Mouse (Mus musculus) macrophage (primary cell): ENCODE data around the gene Gm10974. TPM values are rescaled to one million over a fixed set of nuclear protein-coding genes. Genes with fewer than 3 reads are reported as not detected.

Experiments
- H3K27ac ChIP-seq: fragments of 350-480 bp; formaldehyde crosslinking; 2 replicates; pipeline ENCODE4 v1.9.0; 2021
- H3K36me3 ChIP-seq: fragments of 350-480 bp; formaldehyde crosslinking; 2 replicates; pipeline ENCODE4 v1.9.0; 2021; ENCODE audit errors: inconsistent target
- H3K4me3 ChIP-seq: fragments of 350-480 bp; formaldehyde crosslinking; 2 replicates; pipeline ENCODE4 v1.9.0; 2021; ENCODE audit errors: inconsistent target
- H3K79me2 ChIP-seq: fragments of 350-480 bp; formaldehyde crosslinking; 2 replicates; pipeline ENCODE4 v1.9.0; 2021; ENCODE audit errors: inconsistent target
- WGBS: methylation state at CpG from one replicate; pipeline ENCODE4 v1.1.7; 2026; ENCODE audit warnings: inconsistent platforms; ENCODE audit not compliant: missing documents; 5-methylcytosine and 5-hydroxymethylcytosine counted together
- polyA plus RNA-seq: library from polyadenylated mRNA; stranded (reverse); fragments of 250-400 nt; gene quantifications from 3 replicates; pipeline ENCODE4 v1.2.4, GENCODE M21; 2018; ENCODE audit warnings: inconsistent platforms

The Gm10974 gene
- polyA plus RNA-seq, 1 experiment from 2014 or later: not detected

DNA sequence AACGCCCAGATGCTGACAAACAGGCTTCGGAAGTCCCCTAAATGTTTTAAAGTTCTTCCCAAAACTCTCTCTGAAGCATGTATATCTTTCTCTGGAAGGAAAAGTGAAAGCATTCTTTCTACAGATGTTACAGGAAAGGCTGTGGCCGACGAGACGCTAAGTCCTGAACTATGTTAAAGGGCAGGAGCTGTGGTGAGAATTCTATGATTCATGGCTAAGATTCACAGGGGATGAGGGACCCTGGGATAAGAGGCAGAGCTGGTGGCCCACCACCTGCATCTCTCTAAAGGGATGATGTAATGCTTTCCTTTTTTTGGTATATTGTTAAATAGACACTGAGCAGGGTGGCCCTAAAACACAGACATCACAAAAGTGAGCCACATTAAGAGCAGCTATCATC is 22.4 kb upstream of the Gm10974 start:
- Histone ChIP-seq H3K79me2 (no peaks in the 10 kb centered on the region; the same call in 1 of the 2 replicates), H3K27ac (no peak overlapping the region), H3K36me3 (peaks cover 12% of the 10 kb centered on the region; the same call in 1 of the 2 replicates), H3K4me3 (no peak overlapping the region)
- 57% methylated on average over 5 of the region's 5 CpGs for WGBS

GRCm38 (mm10) chr7:66346959-66347663 is 18.6 kb upstream of the Gm10974 start:
- H3K79me2 ChIP-seq: peaks cover 8% of the 10 kb centered on the region; the same call in 1 of the 2 replicates
- H3K36me3 ChIP-seq: no peaks in the 10 kb centered on the region
- WGBS: 95% methylated on average over 9 of the region's 9 CpGs
- no peak overlapping the region for H3K27ac ChIP-seq
- H3K4me3 ChIP-seq: no peak overlapping the region

DNA sequence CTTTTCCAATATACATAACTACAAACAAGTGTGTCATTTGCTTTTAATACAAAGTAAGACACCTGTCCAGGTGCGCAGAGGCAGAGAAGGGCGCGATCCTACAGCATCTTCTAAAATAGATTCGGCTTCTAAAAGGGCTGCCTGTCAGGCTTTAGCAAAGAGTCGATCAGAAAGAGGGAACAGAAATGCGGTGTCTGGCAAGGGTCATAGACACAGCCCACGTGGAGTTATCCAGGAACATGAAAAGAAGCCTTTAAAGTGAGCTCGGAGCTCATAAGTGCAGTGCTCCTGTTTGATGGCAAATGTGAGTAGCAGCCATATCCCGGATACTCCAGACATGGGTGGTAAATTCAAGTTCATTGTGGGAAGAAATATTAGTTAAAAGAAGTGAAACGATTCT is 17.1 kb upstream of the Gm10974 start:
- Histone ChIP-seq H3K4me3 (no peak overlapping the region), H3K27ac (no peak overlapping the region), H3K36me3 (no peaks in the 10 kb centered on the region), H3K79me2 (peaks cover 18% of the 10 kb centered on the region; the same call in 1 of the 2 replicates)
- 95% methylated on average over 10 of the region's 10 CpGs for WGBS

- H3K27ac ChIP-seq: no peak overlapping the region
- H3K79me2 ChIP-seq: peaks cover 19% of the 10 kb centered on the region; the same call in 1 of the 2 replicates
- no peaks in the 10 kb centered on the region for H3K36me3 ChIP-seq
- 90% methylated on average over 11 of the region's 11 CpGs for WGBS
- H3K4me3 ChIP-seq: no peak overlapping the region
Observed at GRCm38 (mm10) chr7:66349670-66350069, 16.0 kb upstream of the Gm10974 start.

- H3K4me3 ChIP-seq: no peak overlapping the region
- H3K79me2 ChIP-seq: peaks cover 30% of the 10 kb centered on the region; the same call in 1 of the 2 replicates
- no peaks in the 10 kb centered on the region for H3K36me3 ChIP-seq
- no peak overlapping the region for H3K27ac ChIP-seq
- 48% methylated on average over 4 of the region's 4 CpGs for WGBS
Observed at GRCm38 (mm10) chr7:66351074-66351473, 14.6 kb upstream of the Gm10974 start.

- Histone ChIP-seq H3K36me3 (peaks cover 4% of the 10 kb centered on the region; the same call in 1 of the 2 replicates), H3K27ac (no peak overlapping the region), H3K79me2 (peaks cover 53% of the 10 kb centered on the region; the same call in 1 of the 2 replicates), H3K4me3 (no peak overlapping the region)
- 89% methylated on average over 3 of the region's 3 CpGs for WGBS
Observed at GRCm38 (mm10) chr7:66354911-66355310, 10.8 kb upstream of the Gm10974 start.

- H3K36me3 ChIP-seq: peaks cover 12% of the 10 kb centered on the region; the same call in 1 of the 2 replicates
- peaks cover 47% of the 10 kb centered on the region; the same call in 1 of the 2 replicates for H3K79me2 ChIP-seq
- no peak overlapping the region for H3K4me3 ChIP-seq
- H3K27ac ChIP-seq: no peak overlapping the region
- 82% methylated on average over 8 of the region's 8 CpGs for WGBS
Observed at GRCm38 (mm10) chr7:66355791-66356522, 9.7 kb upstream of the Gm10974 start.

GRCm38 (mm10) chr7:66358461-66358860 is 7.2 kb upstream of the Gm10974 start:
- WGBS: 94% methylated on average over 3 of the region's 3 CpGs
- H3K79me2 ChIP-seq: peaks cover 36% of the 10 kb centered on the region; the same call in 1 of the 2 replicates
- no peak overlapping the region for H3K27ac ChIP-seq
- H3K36me3 ChIP-seq: peaks cover 12% of the 10 kb centered on the region; the same call in 1 of the 2 replicates
- no peak overlapping the region for H3K4me3 ChIP-seq

GRCm38 (mm10) chr7:66359044-66359443 is 6.7 kb upstream of the Gm10974 start:
- Histone ChIP-seq H3K4me3 (no peak overlapping the region), H3K79me2 (peaks cover 34% of the 10 kb centered on the region; the same call in 1 of the 2 replicates), H3K36me3 (peaks cover 12% of the 10 kb centered on the region; the same call in 1 of the 2 replicates), H3K27ac (no peak overlapping the region)
- WGBS: 88% methylated on average over 4 of the region's 4 CpGs

DNA sequence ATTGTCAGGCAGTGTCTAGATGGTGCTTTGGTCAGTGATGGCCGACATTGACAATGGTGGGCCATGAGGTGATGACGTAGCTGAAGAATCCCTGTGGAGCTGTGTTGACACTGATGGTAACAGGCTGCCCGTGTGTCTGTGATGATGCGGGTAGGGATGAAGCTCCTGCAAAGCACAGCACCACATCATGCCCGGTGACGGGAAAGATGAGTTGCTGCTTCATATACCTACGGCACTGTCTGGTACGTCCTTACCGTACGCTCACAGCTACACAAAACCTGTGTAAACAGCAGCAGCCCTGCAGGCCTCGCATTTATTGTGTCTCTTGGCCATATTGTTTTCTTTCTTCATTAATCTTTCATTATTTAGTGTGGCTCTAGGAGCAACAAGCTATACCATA is 1.2 kb upstream of the Gm10974 start:
- Histone ChIP-seq H3K4me3 (no peak overlapping the region), H3K27ac (no peak overlapping the region), H3K36me3 (peaks cover 12% of the 10 kb centered on the region; the same call in 1 of the 2 replicates), H3K79me2 (peaks cover 17% of the 10 kb centered on the region; the same call in 1 of the 2 replicates)
- 97% methylated on average over 8 of the region's 11 CpGs for WGBS

- no peak overlapping the region for H3K27ac ChIP-seq
- peaks cover 2% of the 10 kb centered on the region; the same call in 1 of the 2 replicates for H3K36me3 ChIP-seq
- peaks cover 17% of the 10 kb centered on the region; the same call in 1 of the 2 replicates for H3K79me2 ChIP-seq
- WGBS: 100% methylated on average over 2 of the region's 2 CpGs
- no peak overlapping the region for H3K4me3 ChIP-seq
Observed at GRCm38 (mm10) chr7:66365411-66365810, 294 bp upstream of the Gm10974 start.

DNA sequence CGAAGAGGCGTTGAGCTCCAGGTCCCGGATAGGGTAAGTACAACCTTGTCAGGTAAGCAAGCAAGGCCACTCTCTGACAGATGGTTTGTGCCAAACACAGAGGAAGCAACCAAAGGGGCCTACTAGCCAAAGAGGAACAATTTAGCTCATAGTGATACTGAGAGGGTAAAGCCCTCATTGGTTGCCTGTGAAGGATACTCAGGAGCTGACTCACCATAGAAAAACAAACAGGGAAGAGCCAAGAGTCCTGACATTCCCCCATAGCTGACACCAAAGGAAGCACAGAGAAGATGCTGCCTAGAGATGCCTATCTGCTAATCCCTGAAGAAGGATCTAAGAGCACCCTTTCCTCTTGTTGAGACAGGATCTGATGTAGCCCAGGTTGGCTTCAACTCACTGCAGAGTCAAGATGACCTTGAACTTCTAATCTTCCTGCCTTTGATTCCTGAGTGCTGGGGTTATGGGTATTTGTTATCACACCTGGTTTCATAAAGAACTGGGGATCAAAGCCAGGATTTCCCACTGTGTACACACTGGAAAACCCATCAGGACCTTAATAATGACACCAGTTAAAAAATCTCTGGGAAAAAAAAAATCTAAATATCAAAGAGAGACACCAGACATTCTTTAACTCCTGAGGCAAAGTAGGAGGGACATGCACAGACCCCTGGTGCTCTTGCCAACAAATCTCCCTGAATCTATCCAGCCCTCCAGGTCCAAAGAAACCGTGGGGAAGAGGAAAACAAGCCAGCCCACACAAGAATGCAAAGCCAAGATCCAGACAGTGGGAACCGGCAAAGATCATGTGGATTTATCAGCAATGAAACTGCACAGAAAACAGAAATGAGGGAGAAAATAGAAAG is 3.6 kb downstream of the Gm10974 start:
- H3K79me2 ChIP-seq: peaks cover 38% of the 10 kb centered on the region; the same call in 1 of the 2 replicates
- WGBS: 94% methylated on average over 5 of the region's 5 CpGs
- no peak overlapping the region for H3K27ac ChIP-seq
- H3K36me3 ChIP-seq: no peaks in the 10 kb centered on the region
- H3K4me3 ChIP-seq: no peak overlapping the region

DNA sequence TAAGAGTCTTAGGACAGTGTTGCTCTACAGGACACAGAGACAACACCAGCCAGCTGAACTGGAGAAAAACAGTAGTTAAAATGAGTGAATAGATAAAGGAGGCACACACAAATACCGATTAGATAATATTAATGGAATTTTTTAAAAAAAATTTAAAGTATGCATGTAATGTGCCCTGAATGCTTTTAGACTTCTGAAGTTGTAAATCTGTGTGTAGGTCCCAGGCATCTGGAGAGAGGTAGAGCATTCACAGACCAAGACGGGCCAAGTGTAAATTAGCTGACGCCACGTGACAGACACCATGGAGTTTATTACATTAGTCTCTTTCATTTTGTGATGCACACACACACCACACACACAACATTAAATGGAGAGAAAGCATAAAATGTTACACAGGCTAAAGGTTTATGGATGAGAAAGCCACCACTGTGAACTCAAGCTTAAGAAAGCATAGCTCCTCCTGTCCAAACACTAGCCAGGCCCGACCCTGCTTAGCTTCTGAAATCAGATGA is 4.3 kb downstream of the Gm10974 start:
- no peaks in the 10 kb centered on the region for H3K36me3 ChIP-seq
- peaks cover 44% of the 10 kb centered on the region; the same call in 1 of the 2 replicates for H3K79me2 ChIP-seq
- no peak overlapping the region for H3K27ac ChIP-seq
- 90% methylated on average over 5 of the region's 5 CpGs for WGBS
- no peak overlapping the region for H3K4me3 ChIP-seq

- H3K27ac ChIP-seq: no peak overlapping the region
- WGBS: 94% methylated on average over 6 of the region's 6 CpGs
- H3K79me2 ChIP-seq: peaks cover 54% of the 10 kb centered on the region; the same call in 1 of the 2 replicates
- H3K4me3 ChIP-seq: no peak overlapping the region
- no peaks in the 10 kb centered on the region for H3K36me3 ChIP-seq
Observed at GRCm38 (mm10) chr7:66370970-66371369, 5.3 kb downstream of the Gm10974 start.
